Mouse (Mus musculus) layer of hippocampus, adult 9-10 months (tissue): Measurements from ENCODE around the gene Tas2r135.

ENCODE experiments used
- DNase-seq: peaks from one replicate; pipeline ENCODE4 v3.0.0; 2022; ENCODE audit warnings: low spot score

The Tas2r135 gene

DNA sequence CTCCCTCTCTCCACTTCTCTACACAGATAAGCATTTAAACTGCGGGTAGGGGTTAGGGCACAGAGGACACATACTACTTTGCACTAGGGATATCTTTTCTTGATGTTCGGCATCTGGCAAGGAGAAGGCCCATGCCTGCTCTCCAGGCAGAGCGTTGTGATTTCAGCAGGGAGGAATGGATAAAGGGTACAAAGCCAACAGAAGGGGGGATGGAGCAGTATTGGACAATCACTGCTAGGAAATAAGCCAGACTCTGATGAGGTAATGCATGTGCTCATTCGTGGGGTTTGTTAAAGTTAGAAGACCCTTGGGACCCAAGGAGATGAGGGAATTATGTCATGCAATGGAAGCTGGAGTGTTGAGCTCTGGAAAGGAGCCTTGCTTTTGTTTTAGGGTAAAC, 30.5 kb upstream of the Tas2r135 start:
- DNase-seq = no peak

DNA sequence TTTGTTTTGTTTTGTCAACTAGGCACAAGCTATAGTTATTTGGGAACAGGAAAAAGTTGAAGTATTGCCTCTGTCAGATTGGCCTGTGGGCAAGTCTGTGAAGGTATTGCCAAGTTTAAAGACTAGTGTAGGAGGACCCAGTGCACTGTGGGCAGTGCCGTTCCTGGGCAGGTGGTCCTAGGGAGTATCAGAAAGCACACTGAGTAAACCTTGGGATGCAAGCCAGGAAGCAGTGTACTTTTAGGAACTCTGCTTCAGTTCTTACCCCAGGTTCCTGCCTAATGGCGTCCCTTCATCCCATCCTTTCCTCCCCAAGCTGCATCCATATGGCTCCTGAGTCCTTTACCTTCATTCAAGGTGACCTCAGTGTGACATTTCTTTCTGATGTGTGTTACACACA, 30.1 kb upstream of the Tas2r135 start:
- no peak for DNase-seq

DNA sequence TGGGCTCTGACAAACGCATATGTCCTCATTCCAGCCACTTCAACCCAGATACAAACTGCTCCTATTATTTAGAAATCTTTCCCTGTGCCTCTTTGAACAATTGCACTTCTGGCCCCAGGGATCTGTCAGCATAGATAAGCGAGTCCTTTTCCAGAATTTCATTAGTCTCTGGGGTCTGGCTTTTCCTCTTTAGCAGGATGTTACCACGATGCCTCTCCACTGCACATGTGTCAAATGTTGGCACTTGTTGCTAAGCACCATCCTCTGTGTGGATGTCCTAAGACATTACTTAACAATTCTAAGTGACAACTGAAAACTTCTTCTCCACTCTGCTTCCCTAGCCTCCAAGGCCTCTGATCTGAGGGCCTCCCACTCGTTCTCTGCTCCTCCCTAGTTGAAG, 29.2 kb upstream of the Tas2r135 start:
- DNase-seq = no peak

DNA sequence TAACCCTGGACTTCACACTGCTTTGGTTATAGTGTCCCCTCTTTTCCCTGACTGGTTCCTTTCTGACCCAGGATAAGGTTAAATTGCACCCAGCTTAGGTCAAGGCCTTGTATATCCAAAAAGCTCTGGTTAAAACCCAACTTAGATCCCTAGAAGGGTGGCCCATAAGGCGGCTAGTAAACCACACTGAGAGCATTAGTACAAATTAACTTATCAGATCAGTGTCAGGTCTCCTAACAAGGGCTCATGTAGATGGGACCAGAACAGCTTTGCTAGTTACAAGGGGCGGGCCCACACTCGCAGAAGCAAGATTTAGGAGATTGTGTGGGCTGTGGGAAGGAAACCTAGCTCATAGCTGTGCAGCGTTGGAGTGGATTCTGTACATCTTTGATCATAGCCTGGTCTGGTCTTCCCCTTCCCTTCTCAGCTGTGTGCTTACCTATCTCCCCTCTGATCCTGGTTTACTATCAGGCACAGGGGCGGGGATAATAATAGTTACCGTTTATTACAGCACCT, 28.7 kb upstream of the Tas2r135 start:
- no peak for DNase-seq

DNA sequence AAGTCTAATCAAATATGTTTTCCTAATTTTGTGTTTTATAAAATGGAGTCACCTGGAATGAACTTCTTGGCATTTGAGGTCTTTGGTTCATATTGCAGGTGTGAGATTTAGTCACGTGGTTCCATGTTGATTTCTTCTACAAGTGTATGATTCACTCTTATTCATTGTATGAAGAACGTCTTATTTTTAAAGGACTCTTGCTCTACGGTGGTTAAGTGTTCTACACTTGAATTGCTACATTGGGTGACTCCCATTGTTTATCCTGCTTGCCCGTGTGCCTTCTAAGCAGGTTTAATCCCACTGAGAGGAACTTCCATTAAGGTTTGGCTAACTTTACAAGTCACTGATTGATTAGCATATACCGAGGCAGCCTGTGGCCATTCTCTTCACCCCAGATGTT, 28.0 kb upstream of the Tas2r135 start:
- no peak for DNase-seq

DNA sequence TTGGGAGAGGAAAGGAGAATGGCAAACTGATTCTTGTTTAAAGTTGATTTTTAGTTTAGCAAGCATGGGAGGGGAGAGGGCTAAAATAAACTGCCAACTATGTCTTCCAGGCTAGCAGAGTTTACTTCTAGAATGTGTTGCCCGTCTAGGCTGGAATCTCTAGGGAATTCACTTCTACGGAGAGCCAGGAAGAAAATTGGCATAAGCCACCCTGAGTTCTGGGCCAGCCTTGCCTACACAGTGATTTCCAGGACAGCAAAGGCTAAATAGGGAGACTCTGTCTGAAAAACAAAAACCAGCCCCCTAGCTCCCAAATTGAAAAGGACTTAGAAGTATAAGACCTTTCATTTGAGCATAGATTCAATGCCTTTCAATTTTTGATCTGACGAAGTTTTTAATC, 25.7 kb upstream of the Tas2r135 start:
- no peak for DNase-seq

DNA sequence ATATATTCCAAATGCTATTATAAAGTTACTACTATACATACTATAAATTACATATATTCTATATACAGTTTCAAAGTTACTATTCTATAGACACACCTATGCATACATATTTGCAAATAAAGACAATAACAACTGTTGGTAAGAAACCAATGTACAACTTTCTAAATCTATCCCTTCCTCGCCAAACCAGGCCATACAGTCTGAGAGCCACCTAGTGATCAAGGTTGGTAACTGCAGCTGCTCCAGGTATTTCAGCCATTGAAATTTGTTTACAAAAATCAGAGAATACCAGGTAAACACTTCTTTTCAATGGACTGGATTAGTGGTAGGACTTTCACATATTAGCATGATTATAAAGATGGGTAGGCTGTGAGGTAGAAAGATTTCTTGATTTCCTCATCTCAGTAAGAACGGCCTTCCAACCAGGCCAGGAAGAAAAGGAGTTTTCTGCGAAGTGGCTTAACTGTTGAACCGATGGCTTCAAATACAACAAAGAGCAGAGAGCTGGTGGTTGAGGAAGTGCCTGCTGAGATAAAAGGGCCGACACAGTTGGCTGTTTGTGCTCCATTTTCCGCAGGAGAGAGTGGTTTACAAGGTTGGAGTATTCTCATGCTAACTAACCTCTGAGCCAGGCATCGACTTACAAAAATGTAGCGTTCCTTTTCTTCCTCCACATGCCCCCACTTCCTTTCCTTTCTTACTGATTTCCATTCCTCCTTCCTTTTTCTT, 24.7 kb upstream of the Tas2r135 start:
- DNase-seq = peak; percentile 17

DNA sequence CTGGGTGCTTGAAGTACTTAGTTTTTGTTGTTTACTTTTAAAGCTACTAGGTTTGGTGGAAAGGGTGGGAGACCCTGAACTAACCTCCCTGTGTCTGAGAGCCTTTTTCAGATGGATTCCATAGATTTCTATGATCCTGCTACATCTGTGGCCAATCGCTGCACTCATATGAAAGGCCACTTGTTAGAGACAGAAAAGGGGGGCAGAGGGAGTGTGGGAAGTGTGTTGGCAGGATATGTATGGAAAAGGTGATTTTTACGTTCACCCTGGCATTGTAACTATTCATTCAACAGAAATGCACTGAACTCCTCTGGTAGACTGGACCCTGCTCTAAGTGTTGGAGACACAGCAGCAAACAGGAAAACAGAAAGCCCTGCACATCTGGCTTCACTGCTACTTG, 24.0 kb upstream of the Tas2r135 start:
- no peak for DNase-seq

DNA sequence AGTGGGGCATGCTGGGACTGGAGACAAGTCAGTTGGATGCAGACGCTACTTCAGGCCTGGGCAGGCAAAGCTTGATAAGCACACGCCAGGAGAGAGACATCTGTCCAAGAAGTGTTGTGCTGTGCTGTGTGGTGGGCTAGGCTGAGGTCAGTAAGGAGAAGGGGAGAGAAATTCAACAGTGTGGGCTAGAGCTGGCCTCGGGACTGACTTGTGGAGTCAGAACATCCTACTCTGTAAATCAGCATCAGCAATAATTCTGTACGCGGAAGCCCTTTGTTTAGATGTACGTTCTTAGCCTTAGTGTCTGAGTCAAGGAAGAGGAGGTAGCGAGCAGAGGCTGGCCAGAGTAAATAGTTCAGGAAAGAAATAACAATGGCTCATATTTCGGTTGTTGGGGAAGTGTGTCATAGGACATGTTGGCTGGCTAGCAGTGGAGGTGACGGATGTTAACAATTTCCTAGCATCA, 23.3 kb upstream of the Tas2r135 start:
- no peak for DNase-seq

DNA sequence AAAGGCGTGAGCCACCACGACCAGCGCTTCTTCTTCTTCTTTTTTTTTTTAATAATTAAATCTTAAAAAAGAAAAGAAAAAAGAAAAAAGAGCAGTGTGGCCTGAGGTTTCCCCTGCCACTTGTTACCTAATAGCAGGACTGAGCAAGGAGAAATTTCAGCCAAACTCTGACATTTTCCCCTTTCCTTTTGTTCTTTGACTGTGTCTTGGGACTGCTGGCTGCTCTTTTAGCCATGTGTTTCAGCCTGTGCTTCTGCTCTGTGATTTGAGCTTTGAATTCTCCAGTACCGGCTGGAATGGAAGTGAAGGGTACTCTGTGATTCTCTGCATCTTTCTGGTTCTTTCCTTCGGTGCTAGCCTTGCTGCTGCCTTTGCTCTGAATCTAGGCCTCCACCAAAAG, 21.9 kb upstream of the Tas2r135 start:
- no peak for DNase-seq

DNA sequence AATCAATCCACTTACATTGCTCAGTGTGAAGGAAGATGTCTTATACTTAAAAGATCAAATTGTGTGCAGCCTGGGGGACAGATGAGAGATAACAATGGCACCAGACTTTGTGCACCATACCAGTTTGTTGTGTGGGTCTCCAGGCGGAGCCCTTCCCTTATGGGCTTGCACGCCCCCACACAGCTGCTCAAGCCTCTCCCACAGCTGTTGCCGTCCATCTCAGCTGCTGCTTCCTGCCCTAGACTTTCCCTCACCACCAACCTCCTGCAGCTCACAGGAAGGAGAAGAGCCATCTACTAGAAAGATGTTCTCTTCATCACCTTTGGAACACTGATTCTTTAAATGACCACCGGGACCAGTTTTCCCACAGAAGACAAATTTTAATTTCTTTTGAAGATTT, 19.6 kb upstream of the Tas2r135 start:
- DNase-seq = no peak

DNA sequence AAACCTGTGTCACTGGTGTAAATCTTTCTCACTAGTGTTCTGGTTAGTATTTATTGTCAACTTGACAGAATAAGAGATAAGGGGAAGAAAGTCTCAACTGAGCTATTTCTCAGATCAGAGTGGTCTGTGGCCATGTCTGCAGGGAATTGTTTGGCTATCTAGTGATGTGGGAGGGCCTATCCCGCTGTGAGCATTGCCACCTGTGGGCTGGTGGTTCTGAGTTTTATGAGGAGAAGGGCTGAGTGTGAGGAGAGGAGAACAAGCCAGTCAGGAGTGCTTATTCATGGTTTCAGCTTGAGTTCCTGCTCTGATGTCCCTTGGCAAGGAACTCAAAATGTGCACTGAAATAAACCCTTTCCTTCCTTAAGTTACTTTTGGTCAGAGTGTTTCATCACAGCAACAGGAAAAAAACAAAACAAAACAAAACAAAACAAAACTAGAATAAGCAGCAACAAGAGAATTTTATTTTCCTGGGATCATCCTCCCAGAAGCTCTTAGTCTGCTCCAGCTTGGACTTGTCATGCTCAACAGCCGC, 13.4 kb upstream of the Tas2r135 start:
- DNase-seq = no peak

DNA sequence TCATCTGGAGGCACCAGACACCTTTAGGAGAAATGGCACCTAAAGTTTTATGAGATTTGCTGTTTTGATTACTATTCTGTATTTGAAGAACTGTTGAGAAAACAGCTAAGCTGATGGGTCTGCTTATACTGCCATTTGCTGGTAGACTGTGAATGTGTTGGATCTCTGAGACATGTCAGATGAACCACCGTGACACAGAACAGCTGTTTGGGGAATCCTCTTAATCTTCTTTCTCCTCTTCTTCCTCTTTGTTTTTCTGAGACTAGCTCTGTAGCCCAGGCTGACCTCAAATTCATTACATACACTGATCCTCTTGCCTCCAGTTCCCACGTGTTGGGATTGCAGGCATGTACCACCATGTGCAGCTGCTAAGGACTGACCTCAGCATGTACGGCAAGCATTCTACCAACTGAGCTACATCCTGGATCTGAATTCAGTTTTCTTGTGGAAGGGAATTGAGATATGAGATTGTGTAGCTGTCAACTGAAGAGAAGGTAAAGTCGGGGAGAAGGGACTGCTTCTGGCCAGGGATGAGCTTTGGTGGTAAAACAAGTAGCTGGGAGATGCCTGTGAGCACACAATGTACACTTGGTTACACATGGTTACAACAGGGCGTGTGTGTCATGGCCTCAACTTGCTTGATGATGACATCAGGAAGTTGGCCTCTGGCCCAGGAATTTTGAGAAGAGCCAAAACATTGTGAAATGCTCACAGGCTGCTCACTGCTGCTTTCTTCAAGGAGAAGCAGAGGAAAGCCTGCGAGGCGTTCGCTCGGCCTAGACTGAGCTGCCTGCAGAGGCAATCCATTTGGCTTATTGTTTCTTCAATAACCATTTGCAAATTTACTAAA, 9.0 kb upstream of the Tas2r135 start:
- DNase-seq = peak; percentile 25

DNA sequence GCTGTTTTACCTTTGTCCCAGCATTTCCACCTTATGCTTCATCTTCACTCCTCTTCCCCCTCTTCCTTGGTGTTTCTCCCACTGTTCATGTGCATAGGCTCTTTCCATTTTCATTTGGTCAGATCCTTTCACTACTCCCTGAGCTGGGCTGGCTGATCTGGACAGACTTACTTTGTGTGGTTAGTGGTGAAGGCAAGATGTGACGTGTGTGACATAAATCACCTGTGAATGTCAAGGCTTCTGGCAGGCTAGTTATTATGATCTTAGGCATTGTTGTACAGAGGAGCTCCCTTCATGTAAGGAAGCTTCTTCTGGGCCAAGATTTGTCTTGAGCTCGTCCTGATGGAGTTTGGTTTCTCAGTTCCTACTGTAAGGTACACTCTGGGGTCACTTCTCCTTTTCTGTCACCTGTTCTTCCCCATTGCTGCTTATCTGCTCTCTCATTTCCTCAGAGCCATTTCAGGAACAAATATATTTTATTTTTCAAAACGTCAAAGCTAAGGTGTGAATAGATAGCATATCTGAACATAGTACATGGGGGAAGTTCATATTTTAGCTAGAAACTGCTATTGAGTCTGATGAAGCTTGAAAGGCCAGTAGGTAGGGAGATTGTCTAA, 8.1 kb upstream of the Tas2r135 start:
- no peak for DNase-seq

DNA sequence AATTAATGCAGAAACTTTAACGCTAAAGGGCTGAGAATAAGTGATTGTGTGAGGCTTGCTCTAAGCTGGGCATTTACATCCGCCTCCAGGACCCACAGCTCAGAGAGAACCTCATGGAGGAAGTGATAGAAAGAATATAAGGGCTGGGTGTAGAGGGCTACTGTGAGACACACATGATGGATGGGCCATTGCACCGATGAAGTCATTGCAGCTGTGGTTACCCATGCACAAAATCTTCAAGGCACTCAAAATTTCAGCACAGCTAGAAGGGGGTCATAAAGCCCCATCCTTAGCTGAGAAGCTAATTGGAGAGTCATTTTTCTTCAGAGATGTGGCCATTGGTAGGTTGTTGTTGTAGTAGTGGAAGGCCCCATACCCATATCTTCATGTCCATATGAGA, 6.9 kb upstream of the Tas2r135 start:
- no peak for DNase-seq

DNA sequence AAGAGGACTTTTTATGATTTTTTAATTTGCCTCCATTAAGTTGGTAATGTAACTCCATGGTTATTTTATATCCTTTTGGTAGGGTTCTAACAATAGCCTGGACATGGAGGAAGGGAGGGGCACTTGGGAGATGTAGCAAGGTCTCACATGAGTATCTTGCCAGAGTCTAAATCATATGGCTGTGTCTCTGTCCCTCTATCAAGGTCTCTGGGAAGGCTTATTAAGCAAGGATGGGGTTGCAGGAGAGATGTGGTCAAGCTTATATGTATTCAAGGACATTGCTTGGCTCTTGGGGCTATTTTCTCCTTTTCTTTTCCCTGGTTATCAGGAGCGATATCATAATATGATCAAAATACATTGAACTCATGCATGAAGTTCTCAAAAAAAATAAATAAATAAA, 6.2 kb upstream of the Tas2r135 start:
- DNase-seq = no peak

DNA sequence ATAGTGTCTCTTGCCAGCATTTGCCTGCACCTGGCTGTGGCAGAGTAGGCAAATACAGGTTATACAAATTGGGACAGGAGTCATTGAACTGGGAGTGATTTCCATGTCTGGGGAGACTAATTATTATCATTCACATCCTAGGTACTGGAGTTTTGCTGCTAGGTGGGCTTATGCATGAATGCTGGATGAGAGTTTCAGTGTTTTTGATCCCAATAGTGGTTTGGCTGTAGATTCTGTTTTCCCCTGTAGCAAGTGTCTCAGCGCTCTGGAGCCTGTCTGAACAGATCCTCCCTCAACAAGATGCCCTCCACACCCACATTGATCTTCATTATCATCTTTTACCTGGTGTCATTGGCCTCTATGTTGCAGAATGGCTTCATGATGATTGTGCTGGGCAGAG, 5.3 kb upstream of the Tas2r135 start, which contains the start of gene Tas2r143:
TSS of gene Tas2r143 (plus strand) at position 301 of the 400 bp plus-strand sequence.
- DNase-seq = no peak

DNA sequence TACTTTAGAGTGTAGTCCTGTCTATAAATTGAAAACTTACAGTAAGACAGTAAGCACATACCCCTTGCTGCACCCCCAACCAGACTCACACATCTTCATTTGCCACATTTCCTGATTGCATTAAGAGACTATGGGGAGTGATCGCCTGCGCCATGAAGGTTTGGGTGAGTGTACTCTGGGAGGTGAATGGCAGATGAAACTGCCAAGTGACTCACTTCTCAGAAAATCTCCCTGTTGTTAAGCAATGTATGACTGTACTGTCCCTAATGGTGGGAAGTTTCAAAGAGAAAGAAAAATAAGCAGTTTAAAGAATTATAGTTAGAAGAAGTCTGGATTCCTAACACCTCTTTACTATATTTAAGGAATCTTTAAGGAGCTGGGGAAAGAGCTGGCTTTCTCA, 14.2 kb downstream of the Tas2r135 start:
- no peak for DNase-seq

DNA sequence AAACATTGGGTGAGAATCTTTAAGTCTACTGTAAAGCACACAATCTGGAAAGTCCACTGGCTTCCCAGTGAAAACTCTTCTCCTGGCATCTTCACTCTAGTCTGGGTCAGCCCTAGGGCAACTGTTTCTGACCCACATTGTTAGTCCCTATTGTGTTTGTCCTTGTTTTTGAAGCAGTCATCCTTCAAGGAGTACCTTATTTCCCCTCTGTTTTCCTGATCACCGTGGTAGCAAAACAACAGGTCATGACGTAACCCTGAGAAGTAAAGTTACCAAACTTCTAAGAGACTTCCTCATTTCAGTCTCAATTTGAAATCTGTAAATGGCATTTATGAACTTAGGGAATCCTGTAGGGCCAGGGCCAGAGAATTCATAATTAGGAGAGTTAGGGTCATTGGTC, 16.2 kb downstream of the Tas2r135 start:
- DNase-seq = no peak

DNA sequence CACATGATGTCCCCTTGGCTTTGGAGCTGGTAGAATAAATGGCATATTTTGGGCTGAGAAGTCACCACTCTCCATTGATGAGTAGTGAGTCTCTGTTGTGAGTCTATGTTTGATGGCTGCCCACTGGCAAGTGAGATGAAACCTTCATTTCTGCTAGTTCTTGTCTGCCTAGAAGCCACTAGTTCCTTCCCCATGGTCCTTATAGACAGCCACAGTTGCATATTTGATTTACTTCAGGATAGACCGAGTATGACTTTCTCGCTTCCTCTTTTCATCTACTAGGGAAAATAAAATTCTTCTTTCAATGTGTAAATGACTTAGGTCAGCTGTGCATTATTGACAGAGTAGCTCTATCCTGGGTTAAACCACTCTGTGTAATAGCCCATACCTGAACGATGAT, 19.2 kb downstream of the Tas2r135 start:
- DNase-seq = no peak

DNA sequence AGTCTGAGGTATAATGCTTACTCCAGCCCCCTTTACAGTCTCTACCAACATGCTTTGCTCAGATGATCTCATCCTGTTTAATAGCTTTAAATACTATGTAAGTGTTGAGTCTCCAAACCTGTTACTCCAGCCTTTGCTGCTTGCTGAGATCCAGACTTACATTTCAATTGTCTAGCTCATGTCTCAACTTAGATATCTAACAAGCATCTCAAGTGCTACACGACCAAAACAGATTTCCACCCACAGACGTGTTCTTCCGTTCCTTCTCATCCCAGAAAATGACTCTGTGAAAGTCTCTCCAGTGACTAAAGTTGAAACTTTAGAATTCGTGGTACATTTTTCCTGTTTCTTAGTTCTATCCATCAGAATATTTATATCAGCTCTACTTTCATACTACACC, 21.1 kb downstream of the Tas2r135 start:
- no peak for DNase-seq

DNA sequence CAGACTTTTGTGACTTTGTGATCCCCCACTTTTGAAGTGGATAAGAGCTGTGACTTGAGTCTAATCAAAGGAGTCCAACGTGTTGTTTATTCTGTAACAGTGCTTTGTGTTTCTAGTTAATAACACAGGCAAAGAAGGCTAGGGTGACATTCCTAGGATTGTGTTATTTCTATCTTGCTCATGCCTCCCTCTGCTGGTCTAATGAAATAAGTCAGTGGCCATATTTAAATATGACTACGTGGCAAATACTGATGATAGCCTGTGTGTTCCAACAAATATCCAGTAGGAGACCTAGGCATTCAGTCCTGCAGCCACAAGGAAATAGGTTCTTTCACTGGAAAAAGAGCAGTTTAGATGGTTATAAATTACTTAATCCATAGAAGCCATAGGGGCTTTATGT, 28.3 kb downstream of the Tas2r135 start:
- DNase-seq = no peak

DNA sequence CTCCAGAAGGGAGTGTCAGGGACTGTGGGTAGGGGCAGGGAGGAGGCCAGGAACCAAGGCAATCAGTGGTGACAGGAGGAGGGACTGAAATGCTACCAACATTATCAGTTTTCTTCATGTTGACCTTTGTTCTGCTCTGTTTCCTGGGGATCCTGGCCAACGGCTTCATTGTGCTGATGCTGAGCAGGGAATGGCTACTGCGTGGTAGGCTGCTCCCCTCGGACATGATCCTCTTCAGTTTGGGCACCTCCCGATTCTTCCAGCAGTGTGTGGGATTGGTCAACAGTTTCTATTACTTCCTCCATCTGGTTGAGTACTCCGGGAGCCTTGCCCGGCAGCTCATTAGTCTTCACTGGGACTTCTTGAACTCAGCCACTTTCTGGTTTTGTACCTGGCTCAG, 29.2 kb downstream of the Tas2r135 start, which contains the start of gene Tas2r126:
TSS of gene Tas2r126 (plus strand) at position 90 of the 400 bp plus-strand sequence.
- DNase-seq = no peak
